10 mouse cellular contexts compared by ENCODE assay signal in genomic region chr12:81974806-81975205, GRCm38 (mm10).
DNase-seq lines count a peak whose midpoint lies in the region; ATAC-seq and TF ChIP-seq lines count a peak whose summit lies in the region.
"Had no signal": no experiment of that assay in that cellular context is flagged by ENCODE, and none has a peak within 500 bp of the region (broad histone marks: within the 10 kb centered on the region; RNA-seq: fewer than 3 reads in every experiment).

No protein-coding gene starts in this region.

- H3K4me1 ChIP-seq in kidney, embryonic 15.5 days: no peaks in the 10 kb centered on the region
- no peaks in the 10 kb centered on the region for H3K4me1 ChIP-seq in ES-E14 (ENCODE audit: control insufficient read depth in 2 of 2, insufficient read depth in 2 of 2, low read length in 2 of 2, poor library complexity in 1 of 2)
- H3K4me1 ChIP-seq: limb, embryonic 12.5 days had no signal

- no peak overlapping the region for H3K27ac ChIP-seq in kidney, embryonic 15.5 days
- no peak overlapping the region for H3K27ac ChIP-seq in ES-E14 (ENCODE audit: insufficient read depth, low read depth, low read length, poor library complexity, severe bottlenecking)
- H3K27ac ChIP-seq: limb, embryonic 12.5 days had no signal

- H3K9me3 ChIP-seq in kidney, embryonic 15.5 days (replicated peaks): no peaks in the 10 kb centered on the region
- H3K9me3 ChIP-seq in ES-E14 (ENCODE audit: control insufficient read depth, insufficient read depth, low read depth, low read length): no peaks in the 10 kb centered on the region
- H3K9me3 ChIP-seq: limb, embryonic 12.5 days had no signal

- in situ Hi-C loops in ES-E14 (cut with MboI; ENCODE audit: low sequenced_read_pairs in 2 of 2, unreplicated experiment in 2 of 2): loop anchor here in 1 of 2 experiments (25.0 kb wide), 2 partner anchors 112 to 512 kb away; no protein-coding TSS in a partner anchor

- WGBS in kidney, embryonic 15.5 days: 71% methylated on average over 2 of the region's 2 CpGs

- peak; percentile 35 for DNase-seq in kidney, adult 18-20 months
- DNase-seq in ES-E14 (ENCODE audit: low read depth, low spot score): peak; percentile 16
- DNase-seq in brain, adult 2 months (ENCODE audit: low read depth, low spot score): peak; percentile 79
- DNase-seq in left cerebral cortex, postnatal 25 days (ENCODE audit: low spot score in 2 of 2): peak; percentile 43 to 71
- peak; percentile 51 for DNase-seq in thymus, postnatal 14 days
- no peak for DNase-seq in adrenal gland, adult 18-20 months (ENCODE audit: low spot score in 2 of 2)
- no peak for DNase-seq in spleen, postnatal 36 days (ENCODE audit: low spot score in 2 of 2)

- no peak overlapping the region for H3K9ac ChIP-seq in kidney, embryonic 15.5 days
- no peak overlapping the region for H3K9ac ChIP-seq in ES-E14 (ENCODE audit: insufficient read depth, low read depth, low read length, poor library complexity, severe bottlenecking)
- H3K9ac ChIP-seq: limb, embryonic 12.5 days had no signal

- no peak overlapping the region for H3K4me2 ChIP-seq in kidney, embryonic 15.5 days
- H3K4me2 ChIP-seq: limb, embryonic 12.5 days had no signal

- ATAC-seq in kidney, embryonic 15.5 days (replicated peaks; ENCODE audit: low FRiP score): no peak

- no peak overlapping the region for H3K4me3 ChIP-seq in kidney, embryonic 15.5 days (replicated peaks)
- H3K4me3 ChIP-seq in ES-E14 (ENCODE audit: insufficient read depth in 1 of 2, low read depth in 1 of 2, low read length in 2 of 2, poor library complexity in 1 of 2, severe bottlenecking in 1 of 2): no peak overlapping the region
- H3K4me3 ChIP-seq: erythroblast, embryonic 14.5 days; limb, embryonic 12.5 days had no signal

- intact Hi-C loops in left cerebral cortex, postnatal 25 days (cut with DNase I): loop anchor here (5.0 kb wide), 2 partner anchors 178 to 497 kb away; no protein-coding TSS in a partner anchor

- no peaks in the 10 kb centered on the region for H3K27me3 ChIP-seq in kidney, embryonic 15.5 days
- H3K27me3 ChIP-seq: limb, embryonic 12.5 days had no signal

- peaks cover 85% of the 10 kb centered on the region for H3K36me3 ChIP-seq in kidney, embryonic 15.5 days
- peaks cover 14% of the 10 kb centered on the region; the same call in 1 of the 2 replicates for H3K36me3 ChIP-seq in ES-E14 (ENCODE audit: control insufficient read depth, insufficient read depth, low read length, poor library complexity, severe bottlenecking)

TF ChIP-seq in ES-E14, 5 proteins besides CTCF, POLR2A, EP300 and RAD21:
- TF ChIP-seq ZC3H11A (IDR thresholded peaks at IDR 0.05; ENCODE audit: borderline replicate concordance, low read depth, low read length) (peak; percentile 34; the same call in 1 of the 2 replicates), MAFK (IDR thresholded peaks at IDR 0.05; ENCODE audit: insufficient read depth, low read depth, low read length) (no peak), CHD2 (IDR thresholded peaks at IDR 0.05; ENCODE audit: low read depth, low read length) (no peak), HCFC1 (IDR thresholded peaks at IDR 0.05; ENCODE audit: borderline replicate concordance, insufficient read depth, low read length) (no peak)

Comparison
In these comparisons a context has a peak if more than half of its experiments do, and no peak if none do; other contexts are left out.
1. DNase-seq: peak in kidney, adult 18-20 months (single experiment), ES-E14 (single experiment), brain, adult 2 months (single experiment), left cerebral cortex, postnatal 25 days (2 of 2) and thymus, postnatal 14 days (single experiment); none in adrenal gland, adult 18-20 months (0 of 2) and spleen, postnatal 36 days (0 of 2).